Mouse (Mus musculus) left cerebral cortex, adult 2 months (tissue): ENCODE measurements around the gene Slc30a7. TPM values are rescaled to one million over a fixed set of nuclear protein-coding genes. Genes with fewer than 3 reads are reported as not detected.
A peak's percentile ranks its signal among the peaks of the same experiment; 100 is the strongest.

Experiments used
- DNase-seq, 2 experiments: peaks; one replicate each; pipeline ENCODE4 v3.0.0; 2021 to 2022; ENCODE audit warnings: low spot score in 2 of 2, mixed read lengths in 1 of 2; ENCODE audit errors: extremely low spot score in 1 of 2
- H3K27ac ChIP-seq: fragments of 200-600 bp; 2 replicates; pipeline ENCODE4 v1.8.1; 2022
- H3K4me3 ChIP-seq: fragments of 200-600 bp; 2 replicates; pipeline ENCODE4 v1.8.1; 2022
- CTCF ChIP-seq: fragments of 200-600 bp; IDR thresholded peaks from 2 replicates; pipeline ENCODE4 v1.8.1; 2022; ENCODE audit warnings: antibody characterized with exemption, mild to moderate bottlenecking, moderate library complexity
- intact Hi-C: fragments of 180-260 bp; cut with DNase I; formaldehyde crosslinking; loops from one replicate; pipeline ENCODE4 v1.15.1; 2025
- total RNA-seq, 2 experiments: library from RNA; stranded (reverse); gene quantifications; 2 replicates each; pipeline ENCODE4 v1.2.3; 2021

Gene Slc30a7
- total RNA-seq, 2 experiments from 2014 or later, result 22.3 to 25.3 TPM

DNA sequence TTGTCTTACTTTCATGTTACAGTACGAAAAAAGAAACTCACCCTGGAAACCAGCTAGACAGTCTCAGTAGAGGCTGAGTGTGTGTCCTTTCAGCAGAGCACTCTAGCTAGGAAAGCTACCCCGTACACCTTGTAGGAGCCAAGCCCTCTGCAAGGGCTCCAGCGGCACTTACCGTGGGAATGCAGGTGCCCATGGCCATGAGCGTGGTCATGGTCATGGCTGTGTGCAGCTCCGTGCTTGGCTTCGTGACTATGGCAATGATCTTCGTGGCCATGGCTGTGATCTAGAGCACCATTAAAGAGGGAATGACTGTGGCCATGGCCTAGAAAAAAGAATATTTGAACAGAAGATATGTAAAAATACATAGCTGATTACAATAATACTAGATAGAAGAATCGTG is 22.6 kb downstream of the Slc30a7 start:
- DNase-seq, result no peak
- Histone ChIP-seq H3K4me3 (no peak overlapping the region), H3K27ac (no peak overlapping the region)
- intact Hi-C loops, result no loop called here
- no peak for TF ChIP-seq CTCF

DNA sequence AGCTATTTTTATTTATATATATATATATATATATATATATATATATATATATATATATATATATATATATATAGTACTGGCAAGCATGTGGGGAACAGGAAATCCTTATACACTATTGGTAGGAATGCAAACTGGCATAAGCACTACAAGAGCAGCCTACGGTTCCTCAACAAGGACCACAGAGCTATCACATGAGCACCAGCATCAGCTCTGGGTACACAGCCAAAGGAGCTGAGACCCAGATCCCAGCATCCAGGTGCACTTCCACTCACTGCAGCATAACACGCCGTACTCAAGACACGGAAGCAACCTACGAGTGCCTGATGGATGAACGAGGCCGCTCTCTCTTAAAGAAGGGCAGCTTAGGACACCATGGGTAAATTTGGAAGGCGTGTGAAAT is 24.0 kb downstream of the Slc30a7 start:
- no peak for TF ChIP-seq CTCF
- intact Hi-C loops, result no loop called here

DNA sequence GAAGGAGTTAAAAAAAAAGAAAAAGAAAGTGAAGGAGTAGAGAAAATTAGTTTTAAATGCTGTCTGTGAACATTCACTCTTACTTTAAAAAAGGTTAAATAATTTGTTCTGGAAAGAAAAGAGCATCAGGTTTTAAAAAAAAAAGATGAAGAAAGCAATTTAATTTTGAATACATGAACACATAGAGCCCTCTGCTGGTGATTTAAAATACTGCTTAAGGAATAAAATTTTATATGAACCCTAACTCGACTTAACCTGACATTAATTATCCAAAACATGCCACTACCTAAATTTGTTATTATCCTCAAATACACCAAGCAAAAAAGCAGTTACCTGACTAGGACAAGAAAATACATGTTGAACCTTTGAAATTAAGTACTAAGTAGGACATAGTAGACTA is 28.2 kb downstream of the Slc30a7 start:
- Histone ChIP-seq H3K27ac (no peak overlapping the region), H3K4me3 (no peak overlapping the region)
- intact Hi-C loops, result loop anchor here (5.0 kb wide), 1 partner anchor 37 kb away; no protein-coding TSS in a partner anchor
- DNase-seq, result no peak
- peak; percentile 79 for TF ChIP-seq CTCF

More for the DNA sequence above, 24.0 kb downstream of the Slc30a7 start:
- no peak for DNase-seq
- no peak overlapping the region for H3K27ac ChIP-seq
- H3K4me3 ChIP-seq, result no peak overlapping the region

GRCm38 (mm10) chr3:115974995-115975394 is 32.2 kb downstream of the Slc30a7 start:
- Histone ChIP-seq H3K27ac (no peak overlapping the region), H3K4me3 (no peak overlapping the region)
- DNase-seq, result no peak
- intact Hi-C loops, result loop anchor here (5.0 kb wide), 1 partner anchor 33 kb away; no protein-coding TSS in a partner anchor
- no peak for TF ChIP-seq CTCF

GRCm38 (mm10) chr3:115974228-115974627 is 33.0 kb downstream of the Slc30a7 start:
- intact Hi-C loops, result no loop called here

GRCm38 (mm10) chr3:115971891-115972646 is 35.1 kb downstream of the Slc30a7 start:
- intact Hi-C loops, result no loop called here
- no peak for TF ChIP-seq CTCF
- DNase-seq, result no peak
- Histone ChIP-seq H3K4me3 (no peak overlapping the region), H3K27ac (no peak overlapping the region)

More at GRCm38 (mm10) chr3:115974228-115974627, 33.0 kb downstream of the Slc30a7 start:
- no peak for TF ChIP-seq CTCF
- Histone ChIP-seq H3K4me3 (no peak overlapping the region), H3K27ac (no peak overlapping the region)
- no peak for DNase-seq

DNA sequence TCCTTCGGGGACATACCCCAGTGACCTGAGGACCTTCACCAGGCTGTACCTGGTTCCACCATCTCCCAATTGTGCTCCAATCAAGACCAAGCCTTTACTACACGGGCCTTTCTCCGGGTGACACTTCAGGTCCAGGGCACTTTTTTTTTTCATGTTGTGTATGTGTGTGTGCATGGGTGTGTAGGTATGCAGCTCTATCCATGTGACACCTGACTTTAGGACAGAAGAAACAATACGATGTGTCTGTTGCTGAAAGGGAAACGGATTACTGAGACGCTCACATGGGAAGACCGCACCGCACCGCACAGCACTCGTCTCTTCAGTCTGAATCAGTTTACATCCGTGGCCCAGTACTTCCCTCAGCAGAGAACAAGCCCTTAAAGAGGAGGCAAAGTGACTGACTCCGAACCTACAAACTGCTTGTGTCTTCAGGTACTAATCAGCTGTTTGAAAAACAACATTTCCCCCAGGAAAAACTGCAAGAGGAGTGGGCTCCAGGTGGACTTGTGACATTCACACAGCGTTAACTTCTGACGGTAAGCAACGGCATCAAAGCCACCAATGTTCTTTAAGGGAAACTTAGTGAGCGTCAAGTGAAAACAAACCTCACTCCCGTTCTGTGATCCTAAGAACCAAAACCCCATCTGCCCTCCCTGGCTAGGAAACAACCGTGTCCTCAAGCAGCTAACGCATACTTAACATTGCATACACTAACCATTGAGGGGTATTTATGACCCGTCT is 36.0 kb downstream of the Slc30a7 start:
- H3K27ac ChIP-seq, result no peak overlapping the region
- no peak for TF ChIP-seq CTCF
- intact Hi-C loops, result no loop called here
- H3K4me3 ChIP-seq, result no peak overlapping the region
- no peak for DNase-seq

DNA sequence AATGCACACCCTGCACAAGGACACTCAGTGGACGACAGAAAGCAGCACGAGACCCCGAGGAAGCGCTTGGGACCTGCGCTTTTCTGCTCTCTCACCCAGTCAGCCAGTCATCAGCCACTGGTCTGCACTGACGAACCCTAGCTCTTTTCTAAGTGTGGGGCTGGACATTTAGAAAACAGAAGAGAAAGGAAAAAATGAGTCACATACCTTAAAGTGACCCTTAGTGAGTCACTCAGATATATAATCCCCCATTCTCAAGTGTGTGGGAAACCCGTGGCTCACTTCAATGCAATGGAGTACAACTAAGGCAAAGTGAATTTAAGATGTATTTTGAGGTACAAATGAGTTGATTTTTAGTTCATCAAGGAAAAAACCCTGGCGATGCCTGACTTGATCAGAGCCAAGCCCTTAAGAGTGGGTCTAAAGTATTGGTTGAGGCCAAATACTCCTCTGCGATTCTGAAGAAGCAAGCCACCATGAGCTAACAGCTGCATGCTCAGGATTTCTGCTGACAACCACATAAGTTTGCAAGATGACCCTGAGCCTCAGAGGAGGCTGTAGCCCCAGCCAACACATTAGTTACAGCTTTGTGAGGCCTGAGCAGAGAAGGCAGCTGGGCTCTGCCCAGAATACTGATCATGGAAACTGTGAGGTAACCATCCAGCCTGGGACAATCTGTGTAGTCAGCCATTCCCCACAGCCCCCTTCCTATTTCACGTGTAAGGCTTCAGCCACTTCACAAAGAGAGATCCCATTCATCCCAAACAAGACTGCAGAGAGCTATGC is 38.3 kb downstream of the Slc30a7 start:
- intact Hi-C loops, result no loop called here
- no peak overlapping the region for H3K27ac ChIP-seq
- TF ChIP-seq CTCF, result no peak
- H3K4me3 ChIP-seq, result no peak overlapping the region
- DNase-seq, result no peak

DNA sequence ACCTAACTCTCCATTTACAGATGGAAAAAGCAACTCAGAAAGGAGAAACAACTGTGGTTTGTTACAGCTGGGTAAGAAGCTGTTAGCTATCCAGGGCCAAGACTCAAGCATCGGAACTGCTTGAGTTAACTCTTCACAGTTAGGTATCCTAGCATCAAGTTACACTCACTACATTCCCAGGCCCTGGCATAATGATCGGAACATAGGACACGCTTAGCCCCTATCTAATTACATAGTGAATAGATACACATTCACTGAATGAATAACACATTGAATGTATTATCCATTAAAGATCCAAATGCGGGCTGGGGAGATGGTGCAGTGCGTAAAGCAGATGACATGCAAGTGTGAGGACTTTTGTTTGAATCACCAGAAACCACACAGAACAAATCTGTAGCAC is 43.1 kb downstream of the Slc30a7 start:
- TF ChIP-seq CTCF, result no peak
- Histone ChIP-seq H3K4me3 (no peak overlapping the region), H3K27ac (no peak overlapping the region)
- intact Hi-C loops, result no loop called here
- DNase-seq, result no peak

- intact Hi-C loops, result no loop called here
- DNase-seq, result no peak
- H3K4me3 ChIP-seq, result no peak overlapping the region
- TF ChIP-seq CTCF, result no peak
- H3K27ac ChIP-seq, result no peak overlapping the region
Observed at GRCm38 (mm10) chr3:115963597-115963996, 43.6 kb downstream of the Slc30a7 start.

- no peak overlapping the region for H3K4me3 ChIP-seq
- no peak overlapping the region for H3K27ac ChIP-seq
- DNase-seq, result no peak
- no peak for TF ChIP-seq CTCF
- intact Hi-C loops, result no loop called here
Observed at GRCm38 (mm10) chr3:115962028-115962415, 45.2 kb downstream of the Slc30a7 start.
